Mouse (Mus musculus): ENCODE results near the gene Pola2.

DNA sequence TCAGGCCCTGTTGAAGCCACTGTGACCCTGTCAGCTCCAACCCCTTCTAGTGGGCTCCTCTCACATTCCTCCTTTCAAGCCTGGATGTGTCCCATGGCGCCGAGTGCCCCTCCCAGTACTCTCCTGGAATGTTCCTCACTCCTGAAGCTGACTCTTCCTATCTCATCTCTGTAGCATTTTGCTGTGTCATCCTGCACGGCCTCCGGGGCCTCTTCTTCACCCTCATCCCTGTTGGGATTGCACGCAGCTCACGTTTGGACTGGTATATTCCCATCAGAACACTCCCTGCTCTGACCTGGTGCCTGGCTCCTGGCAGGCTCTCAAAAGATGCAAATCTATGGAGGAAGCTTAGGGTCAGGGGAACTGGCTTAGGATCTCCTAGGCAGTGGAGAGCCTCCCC is 2.8 kb upstream of the Pola2 start:
- TF ChIP-seq CTCF (IDR thresholded peaks at IDR 0.05) (no peak), EP300 (IDR thresholded peaks at IDR 0.05) (no peak)

Measured in lung, postnatal 0 days (tissue).